Mouse (Mus musculus) CH12.LX (cell line): ENCODE results near the gene Trafd1.

Experiments used
- CTCF ChIP-seq, 2 experiments: IDR thresholded peaks in 1 of 2; conservative IDR thresholded peaks in 1 of 2; 2 replicates each; pipeline ENCODE4 v1.5.1; 2011 to 2012; ENCODE audit warnings: low read depth in 2 of 2, low read length in 2 of 2, improper control_type of control experiment in 1 of 2, inconsistent platforms in 1 of 2, mild to moderate bottlenecking in 1 of 2, moderate library complexity in 1 of 2
- E2F4 ChIP-seq: IDR thresholded peaks from 2 replicates; pipeline ENCODE4 v1.6.1; 2011; ENCODE audit warnings: low read depth, low read length, improper control_type of control experiment; ENCODE audit not compliant: insufficient replicate concordance
- HCFC1 ChIP-seq: IDR thresholded peaks from 2 replicates; pipeline ENCODE4 v1.6.1; 2012; ENCODE audit warnings: low read depth, mild to moderate bottlenecking, inconsistent platforms, low read length, improper control_type of control experiment
- MAFK ChIP-seq: IDR thresholded peaks from 2 replicates; pipeline ENCODE4 v1.6.1; 2011; ENCODE audit warnings: low read length, improper control_type of control experiment; ENCODE audit not compliant: insufficient replicate concordance
- POLR2A ChIP-seq: IDR thresholded peaks from 2 replicates; pipeline ENCODE4 v1.6.1; 2011; ENCODE audit warnings: low read depth, mild to moderate bottlenecking, improper control_type of control experiment, low read length

DNA sequence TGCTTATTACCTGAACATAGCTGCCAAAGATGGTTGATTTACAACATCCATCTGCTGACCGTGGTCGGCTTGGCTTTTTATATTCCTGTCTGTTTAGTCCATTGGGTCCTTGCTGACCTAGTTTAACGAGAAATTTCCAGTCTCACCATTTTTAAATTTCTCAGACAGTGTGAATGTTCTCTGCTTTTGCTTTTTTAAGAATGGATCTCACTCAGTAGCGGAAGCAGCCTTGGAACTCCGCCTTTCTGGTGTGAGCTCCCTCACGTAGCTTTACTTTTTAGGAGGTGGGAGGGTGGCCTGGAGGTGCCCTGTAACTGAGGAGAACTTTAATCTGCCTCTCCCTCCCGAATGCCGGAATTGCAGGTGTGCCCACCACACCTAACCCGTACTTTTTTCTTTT lies 35.3 kb upstream of the Trafd1 start:
- TF ChIP-seq HCFC1 (no peak), POLR2A (no peak), MAFK (no peak), E2F4 (no peak), CTCF (conservative IDR thresholded peaks at IDR 0.05 in 1 of 2, IDR thresholded peaks at IDR 0.05 in 1 of 2; ENCODE audit: low read depth in 2 of 2, low read length in 2 of 2) (no peak)
